Mouse (Mus musculus) layer of hippocampus, postnatal 25 days (tissue): ENCODE data around the gene Pak6. TPM values are rescaled to one million over a fixed set of nuclear protein-coding genes. Genes with fewer than 3 reads are reported as not detected.
A peak's percentile ranks its signal among the peaks of the same experiment; 100 is the strongest.

Source experiments
- DNase-seq, 2 experiments: peaks; one replicate each; pipeline ENCODE4 v3.0.0; 2022; ENCODE audit warnings: mixed read lengths in 2 of 2, low spot score in 1 of 2; ENCODE audit errors: extremely low spot score in 1 of 2
- total RNA-seq, 2 experiments: library from RNA; stranded (reverse); gene quantifications; 2 replicates each; pipeline ENCODE4 v1.2.3; 2021

The Pak6 gene
- total RNA-seq, 2 experiments from 2014 or later: 50.5 to 58.0 TPM

- DNase-seq: peak in 1 of 2 experiments; percentile 39
These were observed 32.7 kb downstream of the Pak6 start for GRCm38 (mm10) chr2:118695677-118696232.

- DNase-seq: no peak
These were observed 33.6 kb downstream of the Pak6 start for GRCm38 (mm10) chr2:118696451-118697308.

DNA sequence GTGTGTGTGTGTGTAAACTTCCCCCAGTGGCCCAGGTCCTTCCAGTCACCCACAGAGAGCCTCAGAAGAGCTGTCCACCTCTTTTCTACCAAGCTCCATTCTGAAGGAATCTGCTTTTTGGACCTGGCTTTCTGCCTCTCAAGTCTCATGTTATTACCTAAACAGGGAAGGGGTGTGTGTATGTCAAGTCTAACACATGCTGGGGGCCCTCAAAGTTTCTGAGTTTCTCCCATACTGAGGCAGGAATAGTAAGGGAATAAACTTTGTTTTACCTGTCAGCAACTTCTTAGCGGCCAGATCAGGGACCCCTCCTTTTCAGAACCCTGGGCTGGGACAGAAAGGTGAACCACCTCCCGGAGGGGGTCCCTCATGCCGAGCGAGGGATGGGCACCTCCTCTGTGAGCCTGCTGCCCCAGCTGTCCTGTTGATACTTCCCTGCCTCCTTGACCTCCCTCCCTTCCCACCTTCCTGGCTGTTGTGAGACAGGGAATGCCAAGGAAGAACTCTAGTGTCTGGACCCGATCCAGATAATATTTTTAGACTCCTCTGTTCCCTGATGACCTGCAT is 34.3 kb downstream of the Pak6 start:
- DNase-seq: no peak

- no peak for DNase-seq
These were observed 34.9 kb downstream of the Pak6 start for GRCm38 (mm10) chr2:118697955-118698354.

DNA sequence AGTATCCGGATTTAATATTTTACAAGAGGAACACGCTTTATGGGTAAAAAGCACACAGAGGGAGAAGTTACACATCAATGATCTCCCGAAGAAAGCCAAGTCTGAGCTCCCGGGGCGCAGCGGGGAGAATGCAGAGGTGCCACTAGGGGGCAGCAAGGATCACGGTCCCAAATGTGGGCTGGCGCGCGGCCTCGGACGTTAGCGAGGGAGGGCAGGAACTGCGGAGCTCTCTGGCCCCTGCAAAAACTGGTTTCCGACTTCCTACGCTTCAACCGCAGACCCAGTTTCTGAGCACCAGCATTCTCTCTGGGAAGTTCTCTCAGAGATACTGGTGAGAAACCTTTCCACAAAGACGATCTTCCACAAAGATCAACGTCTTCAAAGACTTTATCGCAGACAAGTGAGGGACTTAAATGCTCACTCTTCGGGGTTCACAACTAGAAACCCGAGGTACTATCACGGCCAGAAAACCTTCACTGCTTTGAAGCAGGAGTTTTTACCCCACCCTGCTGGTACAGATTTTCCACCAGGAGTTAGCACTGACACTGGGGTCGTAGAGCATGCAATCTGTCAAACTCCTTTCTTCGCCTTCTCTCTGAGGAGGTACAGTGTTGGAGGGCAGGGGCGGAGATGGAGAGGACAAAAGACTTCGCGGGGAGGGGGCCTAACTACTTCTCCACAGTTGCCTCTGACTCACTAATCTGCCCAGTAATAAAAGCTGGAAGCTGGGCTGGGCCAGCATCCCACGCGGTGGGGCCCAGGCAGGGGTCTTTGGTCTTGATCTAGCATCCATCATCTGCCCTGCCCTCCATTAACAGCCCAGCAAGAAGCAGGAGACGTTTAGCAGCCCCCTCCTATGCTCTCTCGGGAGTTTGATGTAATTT is 37.3 kb downstream of the Pak6 start:
- peak in 1 of 2 experiments; percentile 90 for DNase-seq

DNA sequence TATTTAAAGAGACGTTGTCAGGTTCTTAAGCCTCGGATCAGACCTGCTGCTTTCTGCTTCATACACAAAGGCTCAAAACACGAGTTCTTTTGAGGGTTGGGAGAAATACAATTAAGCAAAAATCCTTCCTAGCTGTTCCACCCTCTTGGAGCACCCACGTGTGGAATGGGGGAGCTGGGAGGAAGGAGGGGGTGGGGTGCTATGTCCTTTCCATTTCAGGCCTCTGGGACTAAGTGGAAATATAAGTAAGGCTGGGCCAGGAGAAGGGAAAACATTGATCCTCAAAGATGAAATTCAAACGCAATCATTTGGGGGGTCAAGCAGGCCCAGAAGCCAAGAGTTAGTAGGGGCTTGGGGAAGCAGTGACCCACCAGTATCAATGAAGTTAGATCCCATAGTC is 38.1 kb downstream of the Pak6 start:
- DNase-seq: no peak

GRCm38 (mm10) chr2:118701971-118702882 is 39.1 kb downstream of the Pak6 start:
- DNase-seq: no peak

DNA sequence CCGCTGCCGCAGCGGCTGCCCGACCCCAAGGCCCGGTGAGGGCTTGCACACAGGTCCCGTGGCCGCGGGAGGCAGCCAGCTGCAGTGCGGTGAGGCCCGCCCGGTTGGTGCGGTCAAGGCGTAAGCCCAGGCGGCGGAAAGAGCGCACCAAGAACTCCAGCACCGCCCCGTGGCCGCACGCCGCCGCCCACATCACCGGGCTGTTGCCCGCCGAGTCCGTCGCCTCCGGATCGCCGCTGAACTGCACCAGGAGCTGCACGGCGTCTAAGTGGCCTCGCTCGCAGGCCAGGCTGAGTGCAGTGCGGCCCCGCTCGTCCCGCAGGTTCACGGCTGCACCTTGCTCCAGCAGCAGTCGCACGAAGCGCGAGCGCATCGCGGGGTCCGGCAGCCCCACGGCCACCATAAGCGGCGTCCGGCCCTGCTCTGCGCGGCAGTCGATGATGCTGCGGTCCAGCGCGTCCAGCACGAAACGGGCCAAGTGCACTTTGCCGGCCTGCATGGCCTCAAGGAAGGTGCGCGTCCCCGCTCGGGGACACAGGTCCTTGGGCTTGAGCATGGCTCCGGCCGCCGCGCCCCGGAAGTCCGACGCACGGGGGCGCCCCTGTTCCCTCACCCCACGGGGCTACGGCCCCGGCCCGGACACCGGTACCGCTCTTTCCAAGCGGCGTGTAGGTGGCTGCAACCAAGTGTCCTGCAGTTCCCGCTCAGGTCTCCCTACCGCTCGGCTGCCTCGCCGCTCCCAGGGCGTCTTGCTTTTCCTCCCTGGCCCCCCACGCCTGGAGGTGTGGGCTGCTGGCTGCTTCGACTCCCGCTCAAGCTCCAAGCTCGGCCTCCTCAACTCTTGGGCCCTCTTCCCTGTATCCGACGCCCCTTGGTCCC is 40.0 kb downstream of the Pak6 start:
- DNase-seq: peak in 1 of 2 experiments; percentile 33

DNA sequence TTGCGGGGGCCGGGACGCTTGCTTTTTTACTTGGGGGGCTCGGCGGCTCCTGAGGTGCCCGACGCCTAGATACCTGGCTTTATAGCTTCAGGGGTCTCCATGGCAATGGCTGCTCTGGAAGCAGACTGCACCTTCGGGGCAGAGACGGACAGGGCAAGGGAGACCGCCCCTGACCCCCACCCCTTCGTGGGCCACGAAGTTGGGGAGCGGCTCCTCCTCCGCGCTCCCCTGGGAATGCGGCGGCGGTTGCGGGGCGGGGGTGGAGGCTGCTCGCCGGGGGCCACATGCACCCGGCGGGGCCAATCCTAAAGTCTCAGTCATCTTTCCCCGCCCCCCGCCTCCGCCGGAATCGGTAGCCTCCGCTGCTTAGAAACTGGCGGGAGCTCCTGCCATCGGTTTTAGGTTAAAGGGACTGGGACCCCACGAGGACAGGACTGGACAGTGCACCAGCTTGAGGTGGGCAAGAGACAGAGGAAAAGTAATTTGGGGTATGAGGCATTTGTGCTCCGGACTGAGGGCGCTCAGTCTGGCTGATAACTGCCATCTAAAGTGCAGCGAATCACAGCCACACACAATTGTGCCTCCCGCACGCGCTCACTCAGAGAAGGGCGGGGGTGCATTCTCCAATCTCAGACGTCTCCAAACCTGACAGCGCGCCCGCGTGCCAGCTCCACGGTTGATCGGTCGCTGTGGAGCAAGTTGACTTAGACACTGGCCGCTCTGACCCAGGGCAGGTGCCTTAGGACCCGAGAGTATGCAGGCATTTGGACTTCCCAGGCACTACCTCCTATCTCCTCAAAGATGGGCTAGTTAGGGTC is 41.0 kb downstream of the Pak6 start, which contains the start of gene Ankrd63:
TSS of gene Ankrd63 (minus strand) at position 51 of the 818 bp plus-strand sequence.
- DNase-seq: peak in 1 of 2 experiments; percentile 36

GRCm38 (mm10) chr2:118706436-118706835 is 43.3 kb downstream of the Pak6 start:
- no peak for DNase-seq

DNA sequence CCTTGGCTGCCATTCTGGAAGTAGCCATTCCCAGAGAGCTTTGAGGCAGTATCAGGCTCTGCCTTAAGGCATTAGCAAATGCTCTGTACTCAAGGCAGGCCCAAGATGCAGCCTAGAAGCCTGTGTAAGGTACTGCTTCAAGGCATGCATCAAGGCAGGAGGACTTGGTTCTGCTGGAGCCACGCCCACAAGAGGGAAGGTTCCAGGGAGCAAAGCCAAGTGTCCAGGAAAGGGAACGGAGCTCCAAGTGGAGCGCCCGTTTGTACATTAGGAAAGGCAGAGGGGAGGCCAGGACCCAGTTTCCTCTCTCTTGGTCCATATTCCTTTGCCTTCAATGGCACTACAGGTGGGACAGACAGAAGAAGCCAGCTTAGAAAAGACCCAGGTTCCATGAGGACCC is 45.4 kb downstream of the Pak6 start:
- no peak for DNase-seq

GRCm38 (mm10) chr2:118709655-118710221 is 46.6 kb downstream of the Pak6 start:
- no peak for DNase-seq

GRCm38 (mm10) chr2:118711038-118711494 is 48.0 kb downstream of the Pak6 start:
- DNase-seq: peak in 1 of 2 experiments; percentile 47

DNA sequence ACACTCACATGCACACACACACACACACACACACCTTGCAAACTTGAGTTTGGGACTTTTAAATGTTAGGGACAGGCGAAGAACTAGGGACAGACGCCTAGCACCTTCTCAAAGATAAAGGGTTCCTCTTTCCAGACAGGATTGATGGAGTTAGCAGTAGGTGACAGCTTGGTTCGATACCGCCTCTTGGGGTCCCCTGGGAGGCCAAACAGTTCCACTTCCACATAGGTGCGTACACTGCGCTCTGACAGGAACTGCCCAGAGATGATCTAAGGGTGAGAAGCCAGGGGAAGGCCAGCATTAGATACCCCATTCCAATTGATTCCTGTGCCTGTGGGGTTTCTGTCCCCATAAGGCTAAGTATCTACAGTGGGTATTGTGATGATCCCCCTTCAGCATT is 50.5 kb downstream of the Pak6 start:
- no peak for DNase-seq

DNA sequence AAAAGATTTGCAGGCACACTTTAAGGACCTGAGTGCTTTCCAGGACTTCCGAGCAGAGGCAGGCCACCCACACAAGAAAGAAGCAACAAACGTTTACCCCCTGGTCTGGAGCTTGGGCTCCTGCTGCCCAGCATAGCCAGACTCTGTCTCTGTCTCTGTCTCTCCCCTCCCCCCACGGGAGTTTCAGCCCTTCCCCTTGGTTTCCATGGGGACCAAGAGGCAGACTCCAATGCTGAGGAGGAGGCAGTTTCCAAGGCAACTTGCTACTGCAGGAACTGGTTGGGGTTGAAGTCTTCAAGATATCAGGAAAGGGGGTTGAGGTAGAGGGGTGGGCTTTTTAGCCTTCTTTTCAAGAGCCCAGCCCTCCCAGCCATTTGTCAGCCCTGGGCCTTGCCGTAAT is 51.1 kb downstream of the Pak6 start:
- DNase-seq: peak in 1 of 2 experiments; percentile 49

DNA sequence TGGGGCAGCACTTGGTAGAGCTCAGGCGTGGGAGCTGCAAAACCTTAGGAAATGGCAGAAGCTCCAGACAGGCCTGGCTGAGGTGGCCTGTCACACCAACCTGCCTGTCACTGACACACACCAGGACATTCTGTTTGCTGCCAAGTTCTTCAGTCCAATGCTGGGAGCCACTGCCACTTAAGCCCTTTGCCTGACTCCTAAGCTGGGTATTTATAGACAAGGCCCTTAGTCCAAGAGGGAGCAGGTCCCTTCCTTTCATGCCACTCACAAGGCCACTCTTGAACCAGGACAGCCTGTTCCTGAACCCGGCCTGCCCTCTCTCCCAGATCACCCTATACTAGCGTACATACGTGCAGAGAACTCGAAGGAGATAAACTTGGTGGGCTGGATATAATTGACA is 53.6 kb downstream of the Pak6 start:
- DNase-seq: no peak
